Mouse (Mus musculus): ENCODE results near the gene Jag2. TPM values are rescaled to one million over a fixed set of nuclear protein-coding genes. Genes with fewer than 3 reads are reported as not detected.

The Jag2 gene
- 2.2 and 2.5 TPM in 2 replicates for polyA plus RNA-seq (2015; fragmentation: Nextera tagmentation; extraction: Ambion mirVana)

DNA sequence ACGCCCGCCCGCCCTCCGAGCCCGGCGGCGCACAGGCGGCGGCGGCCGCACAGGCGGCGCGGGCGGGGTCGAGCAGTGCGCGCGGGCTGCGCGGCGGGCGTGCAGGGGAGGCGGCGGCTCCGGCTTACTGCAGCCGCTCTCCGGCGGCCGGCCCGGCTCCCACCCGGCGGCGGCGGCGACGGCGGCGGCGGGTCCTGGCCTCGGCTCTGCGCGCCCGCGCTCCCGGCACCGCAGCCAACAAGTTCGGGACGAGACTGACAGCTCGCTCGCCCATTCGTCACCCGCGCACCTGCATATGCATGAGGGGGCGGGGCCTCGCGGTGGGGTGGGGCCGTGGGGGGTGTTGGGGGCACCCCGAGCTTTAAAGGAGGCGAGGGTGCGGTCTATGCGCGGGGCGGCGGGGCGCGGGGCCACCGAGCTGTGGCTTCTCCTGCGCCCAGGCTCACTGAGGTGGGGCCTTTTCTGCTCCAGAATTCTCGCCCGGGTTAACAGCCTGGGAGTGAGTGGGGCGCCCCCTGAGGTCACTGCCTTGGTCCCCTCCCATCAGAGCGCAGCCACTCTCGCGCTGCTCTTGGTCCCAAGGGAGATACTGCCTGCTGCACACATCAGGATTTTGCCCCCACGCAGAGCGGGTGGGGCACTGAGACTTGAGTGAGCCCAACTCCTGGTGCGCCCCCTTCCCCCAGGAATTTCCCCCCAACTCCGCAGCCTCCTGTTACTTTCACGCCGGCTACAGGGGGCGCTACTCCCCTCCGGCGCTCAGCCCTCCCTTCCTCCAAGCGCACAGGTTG is at the start of gene Jag2:
Jag2 (minus strand) TSS at position 215 of the 791 bp plus-strand sequence.
- peaks cover 36% of the 10 kb centered on the region for H3K4me1 ChIP-seq (ENCODE audit: insufficient read depth, low read length)
- H3K9ac ChIP-seq (replicated peaks; ENCODE audit: low read length) = peak within 1 kb of the TSS; percentile 55
- peaks cover 56% of the 10 kb centered on the region for H3K27me3 ChIP-seq (ENCODE audit: insufficient read depth, low read length)
- no peaks in the 10 kb centered on the region for H3K36me3 ChIP-seq (ENCODE audit: insufficient read depth, low read length)
- no peak within 1 kb of the TSS for H3K27ac ChIP-seq (ENCODE audit: low read length)
- no peaks in the 10 kb centered on the region for H3K9me3 ChIP-seq (ENCODE audit: low read length)
- 2% methylated on average over 45 of the region's 85 CpGs for WGBS
- peak; percentile 43 for ATAC-seq (ENCODE audit: low FRiP score, low TSS enrichment)
- H3K4me3 ChIP-seq (ENCODE audit: low read length) = peak within 1 kb of the TSS; percentile 56
- H3K4me2 ChIP-seq (replicated peaks; ENCODE audit: low read depth, low read length) = peak within 1 kb of the TSS; percentile 90

DNA sequence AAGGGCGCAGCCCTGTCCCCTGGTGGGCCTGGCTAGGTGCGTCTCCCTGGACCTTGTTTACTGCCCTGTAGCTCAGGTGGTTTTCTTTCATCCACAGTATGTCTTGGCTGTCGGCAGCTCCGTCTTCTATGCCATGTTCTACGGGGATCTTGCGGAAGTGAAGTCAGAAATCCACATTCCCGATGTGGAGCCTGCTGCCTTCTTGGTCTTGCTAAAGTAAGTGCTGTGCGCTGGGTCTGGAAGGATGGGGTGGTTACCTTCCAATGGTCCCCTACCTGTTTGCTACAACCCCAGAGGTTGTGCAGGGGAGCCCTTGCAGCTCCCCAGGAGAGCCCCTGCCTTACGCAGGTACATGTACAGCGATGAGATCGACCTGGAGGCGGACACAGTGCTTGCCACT is 47.6 kb upstream of the Jag2 start:
- Histone ChIP-seq H3K27me3 (ENCODE audit: insufficient read depth, low read length) (no peaks in the 10 kb centered on the region), H3K4me3 (ENCODE audit: low read length) (peak overlapping the region; percentile 74), H3K27ac (ENCODE audit: low read length) (peak overlapping the region; percentile 94), H3K9ac (replicated peaks; ENCODE audit: low read length) (peak overlapping the region; percentile 86), H3K4me1 (ENCODE audit: insufficient read depth, low read length) (peaks cover 12% of the 10 kb centered on the region), H3K9me3 (ENCODE audit: low read length) (no peaks in the 10 kb centered on the region), H3K4me2 (replicated peaks; ENCODE audit: low read depth, low read length) (peak overlapping the region; percentile 84), H3K36me3 (ENCODE audit: insufficient read depth, low read length) (peaks cover 54% of the 10 kb centered on the region)
- 46% methylated on average over 12 of the region's 12 CpGs for WGBS
- ATAC-seq (ENCODE audit: low FRiP score, low TSS enrichment) = no peak; the same call in 1 of the 2 replicates

DNA sequence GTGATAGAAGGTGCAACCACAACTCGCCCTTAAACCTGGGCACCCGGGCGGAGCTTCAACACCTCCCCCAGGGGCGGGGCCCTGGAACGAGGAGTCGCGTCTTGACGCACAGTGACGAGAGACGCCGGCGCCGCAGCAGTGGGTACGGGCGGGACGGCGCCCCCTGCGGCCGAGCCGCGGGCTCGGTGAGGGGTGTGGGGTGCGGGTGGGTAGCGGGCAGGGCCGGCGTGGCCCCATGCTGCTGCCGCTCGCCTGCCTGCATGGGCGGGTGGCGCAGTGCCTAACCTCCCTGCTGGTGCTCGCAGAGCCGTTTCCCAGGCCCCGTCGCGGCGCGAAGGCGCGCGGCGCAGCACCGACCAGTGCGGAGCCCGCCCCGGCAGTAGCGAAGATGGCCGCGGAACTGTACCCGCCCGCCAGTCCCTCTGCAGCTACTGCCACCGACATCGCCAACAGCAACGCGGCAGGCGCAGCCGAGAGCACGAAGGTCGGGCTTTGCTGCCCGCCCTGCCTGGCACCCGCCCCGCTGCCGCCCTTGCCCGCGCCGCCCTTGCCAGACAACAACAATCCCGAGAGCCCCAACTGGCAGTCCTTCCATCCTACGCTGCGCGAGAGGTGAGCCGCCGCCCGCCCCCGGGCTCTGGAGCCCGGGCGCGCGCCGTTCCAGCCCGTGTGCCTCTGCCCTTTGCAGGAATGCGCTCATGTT is 46.9 kb upstream of the Jag2 start, which contains the start of gene Btbd6:
Btbd6 (plus strand) TSS at position 112 of the 703 bp plus-strand sequence.
- H3K4me2 ChIP-seq (replicated peaks; ENCODE audit: low read depth, low read length) = peak within 1 kb of the TSS; percentile 84
- peaks cover 12% of the 10 kb centered on the region for H3K4me1 ChIP-seq (ENCODE audit: insufficient read depth, low read length)
- H3K4me3 ChIP-seq (ENCODE audit: low read length) = peak within 1 kb of the TSS; percentile 74
- no peaks in the 10 kb centered on the region for H3K9me3 ChIP-seq (ENCODE audit: low read length)
- H3K36me3 ChIP-seq (ENCODE audit: insufficient read depth, low read length) = peaks cover 58% of the 10 kb centered on the region
- H3K27me3 ChIP-seq (ENCODE audit: insufficient read depth, low read length) = no peaks in the 10 kb centered on the region
- peak within 1 kb of the TSS; percentile 94 for H3K27ac ChIP-seq (ENCODE audit: low read length)
- under 1% methylated on average over 64 of the region's 80 CpGs for WGBS
- peak; percentile 96 for ATAC-seq (ENCODE audit: low FRiP score, low TSS enrichment)
- peak within 1 kb of the TSS; percentile 86 for H3K9ac ChIP-seq (replicated peaks; ENCODE audit: low read length)

DNA sequence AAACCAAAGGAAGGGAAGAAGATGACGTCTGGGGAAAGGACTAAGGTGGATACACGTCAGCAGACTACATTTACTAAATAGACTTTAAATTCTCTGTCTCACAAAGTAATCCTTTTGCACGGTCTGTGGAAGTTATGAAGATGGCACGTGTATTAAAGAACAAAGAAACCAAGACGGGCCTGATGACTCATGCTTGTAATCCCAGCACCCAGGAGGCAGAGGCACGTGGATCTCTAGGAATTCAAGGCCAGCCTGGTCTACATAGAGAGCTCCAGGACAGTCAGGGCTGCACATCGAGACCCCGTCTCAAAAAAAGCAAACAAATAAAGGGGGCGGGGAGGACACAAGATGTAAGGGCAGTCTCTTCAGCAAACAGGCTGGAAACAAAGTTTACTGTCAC is 45.2 kb upstream of the Jag2 start:
- no peak overlapping the region for H3K27ac ChIP-seq (ENCODE audit: low read length)
- peaks cover 17% of the 10 kb centered on the region for H3K4me1 ChIP-seq (ENCODE audit: insufficient read depth, low read length)
- H3K9me3 ChIP-seq (ENCODE audit: low read length) = no peaks in the 10 kb centered on the region
- ATAC-seq (ENCODE audit: low FRiP score, low TSS enrichment) = no peak
- no peak overlapping the region for H3K9ac ChIP-seq (replicated peaks; ENCODE audit: low read length)
- 94% methylated on average over 9 of the region's 9 CpGs for WGBS
- H3K36me3 ChIP-seq (ENCODE audit: insufficient read depth, low read length) = peaks cover 57% of the 10 kb centered on the region
- H3K4me3 ChIP-seq (ENCODE audit: low read length) = no peak overlapping the region
- H3K27me3 ChIP-seq (ENCODE audit: insufficient read depth, low read length) = no peaks in the 10 kb centered on the region
- H3K4me2 ChIP-seq (replicated peaks; ENCODE audit: low read depth, low read length) = no peak overlapping the region

DNA sequence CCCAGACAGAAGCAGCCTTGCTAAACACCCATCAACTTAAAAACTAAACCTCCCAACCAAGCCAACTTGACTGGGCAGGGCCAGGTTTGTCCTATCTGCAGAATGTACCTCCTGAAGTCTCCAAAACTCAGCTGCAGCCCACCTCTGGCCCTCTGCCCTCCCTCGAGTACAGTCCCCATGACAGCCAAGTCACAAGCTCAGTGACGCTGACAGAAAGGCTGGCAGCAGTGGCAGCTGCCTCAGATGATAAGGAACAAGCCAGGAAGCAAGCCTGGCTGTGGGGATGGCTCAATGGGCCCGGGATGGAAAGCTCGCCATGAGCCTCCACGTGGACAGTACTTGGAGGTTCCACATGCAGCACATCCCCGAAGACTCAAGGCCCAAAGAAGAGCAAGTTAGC is 40.0 kb upstream of the Jag2 start:
- Histone ChIP-seq H3K9ac (replicated peaks; ENCODE audit: low read length) (no peak overlapping the region), H3K27ac (ENCODE audit: low read length) (peak overlapping the region; percentile 22), H3K4me3 (ENCODE audit: low read length) (no peak overlapping the region), H3K4me1 (ENCODE audit: insufficient read depth, low read length) (peaks cover 13% of the 10 kb centered on the region), H3K4me2 (replicated peaks; ENCODE audit: low read depth, low read length) (no peak overlapping the region), H3K27me3 (ENCODE audit: insufficient read depth, low read length) (no peaks in the 10 kb centered on the region), H3K36me3 (ENCODE audit: insufficient read depth, low read length) (peaks cover 84% of the 10 kb centered on the region), H3K9me3 (ENCODE audit: low read length) (no peaks in the 10 kb centered on the region)
- WGBS = 83% methylated on average over 6 of the region's 6 CpGs
- no peak for ATAC-seq (ENCODE audit: low FRiP score, low TSS enrichment)

DNA sequence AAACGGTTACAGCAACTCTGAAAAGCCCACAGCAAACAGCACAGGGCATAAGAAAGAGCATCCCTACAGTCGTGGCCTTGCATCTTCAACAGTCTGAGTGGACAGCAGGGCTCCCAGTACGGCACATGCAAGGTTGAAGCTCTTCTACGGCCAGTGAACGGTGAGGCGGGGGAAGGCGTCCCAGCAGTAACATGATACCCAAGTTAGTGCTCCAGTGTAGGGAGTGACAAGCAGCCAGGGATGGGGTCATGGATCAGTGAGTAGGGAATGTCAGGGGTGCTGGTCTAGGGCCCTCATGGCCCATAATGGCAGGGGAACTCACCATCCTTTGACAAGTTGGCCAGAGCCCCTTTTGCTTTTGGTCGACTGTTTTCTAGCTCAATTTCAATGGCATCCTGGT is 39.4 kb upstream of the Jag2 start:
- Histone ChIP-seq H3K9me3 (ENCODE audit: low read length) (no peaks in the 10 kb centered on the region), H3K27ac (ENCODE audit: low read length) (peak overlapping the region; percentile 7; the same call in 1 of the 2 replicates), H3K27me3 (ENCODE audit: insufficient read depth, low read length) (no peaks in the 10 kb centered on the region), H3K4me2 (replicated peaks; ENCODE audit: low read depth, low read length) (no peak overlapping the region), H3K36me3 (ENCODE audit: insufficient read depth, low read length) (peaks cover 89% of the 10 kb centered on the region), H3K9ac (replicated peaks; ENCODE audit: low read length) (no peak overlapping the region), H3K4me3 (ENCODE audit: low read length) (no peak overlapping the region), H3K4me1 (ENCODE audit: insufficient read depth, low read length) (peaks cover 13% of the 10 kb centered on the region)
- ATAC-seq (ENCODE audit: low FRiP score, low TSS enrichment) = peak; percentile 88
- 23% methylated on average over 8 of the region's 8 CpGs for WGBS

DNA sequence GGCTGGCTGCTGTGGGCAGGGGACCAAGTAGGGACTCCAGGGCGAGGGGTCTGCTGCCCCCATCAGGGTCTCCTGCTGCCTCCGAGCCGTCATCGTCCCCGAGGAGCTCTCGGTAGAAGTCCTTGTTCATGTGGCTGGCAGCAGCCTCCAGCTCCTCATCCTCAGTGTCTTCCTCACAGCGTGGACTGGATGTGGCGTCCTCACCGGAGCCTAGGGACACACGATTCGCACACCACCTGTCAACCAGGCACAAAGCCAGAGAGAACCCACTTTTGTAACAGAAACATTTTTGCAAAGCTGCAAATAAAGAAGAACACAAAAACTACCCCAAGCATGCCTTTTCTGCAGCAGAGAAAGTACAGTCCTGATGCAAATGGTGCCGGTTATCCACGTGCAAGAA is 36.2 kb upstream of the Jag2 start:
- Histone ChIP-seq H3K9ac (replicated peaks; ENCODE audit: low read length) (no peak overlapping the region), H3K4me3 (ENCODE audit: low read length) (no peak overlapping the region), H3K36me3 (ENCODE audit: insufficient read depth, low read length) (peaks cover 91% of the 10 kb centered on the region), H3K27me3 (ENCODE audit: insufficient read depth, low read length) (no peaks in the 10 kb centered on the region), H3K27ac (ENCODE audit: low read length) (no peak overlapping the region), H3K4me1 (ENCODE audit: insufficient read depth, low read length) (peaks cover 13% of the 10 kb centered on the region), H3K9me3 (ENCODE audit: low read length) (no peaks in the 10 kb centered on the region), H3K4me2 (replicated peaks; ENCODE audit: low read depth, low read length) (no peak overlapping the region)
- ATAC-seq (ENCODE audit: low FRiP score, low TSS enrichment) = no peak
- WGBS = 94% methylated on average over 13 of the region's 13 CpGs

DNA sequence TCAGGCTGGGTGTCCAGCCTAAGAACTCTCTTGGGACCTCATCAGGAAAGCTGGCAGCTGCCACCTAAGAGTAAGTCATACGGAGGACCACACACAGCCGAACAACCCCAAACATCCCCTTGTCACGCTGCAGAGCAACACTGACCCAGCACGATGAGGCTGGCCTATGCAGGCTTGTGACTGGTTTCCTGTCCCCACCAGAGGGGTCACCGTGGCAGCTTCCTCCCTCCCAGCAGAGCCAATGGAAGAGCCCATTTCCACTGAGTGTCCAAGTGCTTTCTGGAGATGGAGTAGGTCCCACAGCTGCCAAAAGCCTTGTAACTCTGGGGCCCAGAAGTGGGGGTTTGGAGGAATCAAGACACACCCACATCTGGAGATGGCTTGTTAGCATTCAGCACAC is 32.3 kb upstream of the Jag2 start:
- no peak overlapping the region for H3K9ac ChIP-seq (replicated peaks; ENCODE audit: low read length)
- no peaks in the 10 kb centered on the region for H3K4me1 ChIP-seq (ENCODE audit: insufficient read depth, low read length)
- ATAC-seq (ENCODE audit: low FRiP score, low TSS enrichment) = no peak
- H3K9me3 ChIP-seq (ENCODE audit: low read length) = no peaks in the 10 kb centered on the region
- H3K4me3 ChIP-seq (ENCODE audit: low read length) = no peak overlapping the region
- peaks cover 73% of the 10 kb centered on the region for H3K36me3 ChIP-seq (ENCODE audit: insufficient read depth, low read length)
- 64% methylated on average over 5 of the region's 5 CpGs for WGBS
- no peaks in the 10 kb centered on the region for H3K27me3 ChIP-seq (ENCODE audit: insufficient read depth, low read length)
- H3K27ac ChIP-seq (ENCODE audit: low read length) = no peak overlapping the region
- no peak overlapping the region for H3K4me2 ChIP-seq (replicated peaks; ENCODE audit: low read depth, low read length)

DNA sequence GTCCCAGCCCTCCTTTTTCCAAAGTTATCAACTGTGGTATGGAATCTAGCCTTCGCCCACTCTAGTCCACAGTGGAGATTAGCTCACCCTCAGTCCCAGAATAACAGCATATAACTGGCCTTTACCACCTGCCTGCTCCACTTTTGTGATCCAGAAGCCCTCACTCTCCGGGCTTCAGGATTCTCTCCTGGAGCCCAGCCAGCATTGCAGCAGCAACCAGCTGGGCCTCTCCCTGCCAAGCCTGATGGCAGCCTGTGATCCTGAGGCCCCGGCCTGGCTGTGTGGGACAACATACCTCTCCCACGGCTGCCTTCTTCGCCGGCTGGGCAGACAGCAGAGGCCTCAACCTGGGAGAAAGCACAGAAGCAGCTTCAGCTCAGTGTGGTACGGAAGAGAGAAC is 31.9 kb upstream of the Jag2 start:
- Histone ChIP-seq H3K4me1 (ENCODE audit: insufficient read depth, low read length) (no peaks in the 10 kb centered on the region), H3K27me3 (ENCODE audit: insufficient read depth, low read length) (no peaks in the 10 kb centered on the region), H3K9me3 (ENCODE audit: low read length) (no peaks in the 10 kb centered on the region), H3K4me3 (ENCODE audit: low read length) (no peak overlapping the region), H3K9ac (replicated peaks; ENCODE audit: low read length) (no peak overlapping the region), H3K27ac (ENCODE audit: low read length) (no peak overlapping the region), H3K4me2 (replicated peaks; ENCODE audit: low read depth, low read length) (no peak overlapping the region), H3K36me3 (ENCODE audit: insufficient read depth, low read length) (peaks cover 69% of the 10 kb centered on the region)
- no peak for ATAC-seq (ENCODE audit: low FRiP score, low TSS enrichment)
- 79% methylated on average over 7 of the region's 7 CpGs for WGBS

DNA sequence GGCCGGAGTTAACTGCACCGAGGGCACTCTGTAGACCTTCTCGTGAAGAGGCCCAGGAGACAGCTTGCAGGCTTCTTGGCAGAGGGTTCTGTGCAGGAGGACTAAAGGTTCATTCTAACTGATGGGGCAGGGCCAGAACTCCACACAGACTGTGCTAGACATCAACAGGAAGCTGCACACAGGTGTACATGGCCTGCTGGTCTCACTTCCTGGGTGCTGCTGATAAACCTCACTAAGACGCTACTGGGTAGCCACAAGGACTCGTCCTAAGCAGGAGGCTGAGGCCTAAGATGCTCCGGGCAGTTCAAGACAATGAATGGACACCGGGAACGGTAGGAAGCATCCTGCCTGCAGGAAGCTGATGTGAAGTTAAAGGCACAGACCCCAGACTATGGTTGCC is 29.8 kb upstream of the Jag2 start:
- ATAC-seq (ENCODE audit: low FRiP score, low TSS enrichment) = no peak
- Histone ChIP-seq H3K4me2 (replicated peaks; ENCODE audit: low read depth, low read length) (no peak overlapping the region), H3K9me3 (ENCODE audit: low read length) (no peaks in the 10 kb centered on the region), H3K36me3 (ENCODE audit: insufficient read depth, low read length) (peaks cover 51% of the 10 kb centered on the region), H3K4me3 (ENCODE audit: low read length) (no peak overlapping the region), H3K27ac (ENCODE audit: low read length) (no peak overlapping the region), H3K4me1 (ENCODE audit: insufficient read depth, low read length) (no peaks in the 10 kb centered on the region), H3K9ac (replicated peaks; ENCODE audit: low read length) (no peak overlapping the region), H3K27me3 (ENCODE audit: insufficient read depth, low read length) (no peaks in the 10 kb centered on the region)
- WGBS = 88% methylated on average over 8 of the region's 8 CpGs
